Mouse (Mus musculus) bone marrow macrophage, adult 2 months (primary cell): ENCODE data around the gene Ppp1r32.

Experiments
- CTCF ChIP-seq: IDR thresholded peaks from 2 replicates; pipeline ENCODE4 v1.5.1; 2012; ENCODE audit warnings: low read depth, mild to moderate bottlenecking, low read length, moderate library complexity
- POLR2A ChIP-seq: IDR thresholded peaks from 2 replicates; pipeline ENCODE4 v1.6.1; 2012; ENCODE audit warnings: mild to moderate bottlenecking, low read depth, low read length, borderline replicate concordance

DNA sequence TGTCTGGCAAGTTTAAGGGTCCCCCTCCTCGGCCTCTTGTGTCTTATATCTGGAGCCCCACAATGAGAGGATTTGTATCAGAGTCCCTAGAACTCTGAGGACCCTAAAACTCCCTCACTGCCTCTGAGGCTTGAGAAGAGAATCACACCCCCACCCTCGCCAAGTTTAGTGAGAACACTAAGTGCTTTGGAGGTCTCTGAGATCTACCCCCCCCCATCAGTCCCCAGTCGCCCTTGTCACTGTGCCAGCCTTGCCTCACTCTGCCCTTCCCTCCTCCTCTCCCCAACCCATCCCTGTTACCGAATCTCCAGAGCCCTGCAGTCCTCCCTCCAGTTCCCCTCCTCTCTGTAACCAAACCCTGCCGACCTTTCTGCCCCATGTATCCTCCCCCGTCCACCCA lies 55.9 kb downstream of the Ppp1r32 start:
- TF ChIP-seq CTCF (no peak), POLR2A (no peak)
